Mouse (Mus musculus) liver, adult (tissue): ENCODE data around the gene Sufu.
A peak's percentile ranks its signal among the peaks of the same experiment; 100 is the strongest.

Source experiments
- GATA4 ChIP-seq: IDR thresholded peaks from 2 replicates; pipeline ENCODE4 v1.6.1; 2014; ENCODE audit warnings: mild to moderate bottlenecking, low read length; ENCODE audit not compliant: insufficient replicate concordance

Sufu gene

DNA sequence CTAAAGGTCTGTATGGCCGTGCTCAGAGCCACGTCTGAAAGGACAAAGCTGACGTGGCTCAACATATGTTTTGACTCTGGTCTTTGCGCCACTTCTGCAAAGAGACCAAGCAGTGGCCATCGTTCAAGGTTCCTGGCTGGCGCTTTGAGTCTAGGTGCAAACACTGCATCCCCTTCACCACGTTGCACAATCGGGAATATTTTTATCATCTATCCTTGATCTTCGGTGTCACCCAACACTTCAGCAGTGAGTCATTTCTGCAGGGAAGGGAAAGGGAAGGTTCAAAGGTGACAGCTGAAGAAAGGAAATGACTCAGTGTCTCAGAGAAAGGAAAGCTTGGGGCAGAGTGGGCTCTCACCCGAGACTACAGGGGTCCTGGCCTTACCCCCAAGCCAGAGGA is 62.6 kb downstream of the Sufu start:
- no peak for TF ChIP-seq GATA4

DNA sequence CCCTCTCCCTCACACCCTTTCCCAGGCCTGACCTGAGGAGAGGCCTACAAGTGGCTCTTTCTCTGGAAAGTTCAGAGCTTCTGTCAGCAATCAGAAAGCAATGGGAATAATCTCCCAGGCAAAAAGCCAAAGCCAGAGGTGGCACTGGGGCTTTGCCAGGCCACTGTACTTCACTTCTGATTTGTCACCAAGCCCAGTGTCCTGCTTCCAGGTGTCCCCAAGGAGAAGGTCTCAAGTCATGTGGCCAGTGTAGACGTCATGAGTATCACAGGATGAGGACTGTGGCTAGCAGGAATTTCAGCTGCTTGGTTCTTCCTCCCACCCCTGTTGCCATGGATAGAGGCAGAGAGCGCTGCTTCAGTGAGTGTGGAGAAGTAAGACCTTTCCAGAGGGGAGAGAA is 63.2 kb downstream of the Sufu start:
- no peak; the same call in 1 of the 2 replicates for TF ChIP-seq GATA4

DNA sequence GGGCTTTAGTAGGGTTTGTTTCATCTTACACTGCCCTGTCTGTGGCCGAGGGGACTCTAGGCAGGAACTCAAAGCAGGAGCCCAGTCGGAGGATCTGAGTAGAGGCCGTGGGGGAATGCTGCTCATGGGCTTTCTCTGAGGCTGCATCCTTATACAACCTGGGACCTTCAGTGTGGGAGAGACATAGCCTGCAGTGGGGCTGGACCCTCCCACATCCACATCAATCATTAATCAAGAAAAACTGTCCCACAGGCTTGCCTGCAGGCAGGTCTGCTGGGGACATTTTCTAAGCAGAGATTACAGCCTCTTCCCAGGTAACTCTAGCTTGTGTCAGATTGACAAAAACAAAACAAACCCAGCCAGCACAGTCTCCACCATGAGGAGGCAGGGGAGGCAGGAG is 65.9 kb downstream of the Sufu start:
- TF ChIP-seq GATA4 = no peak

DNA sequence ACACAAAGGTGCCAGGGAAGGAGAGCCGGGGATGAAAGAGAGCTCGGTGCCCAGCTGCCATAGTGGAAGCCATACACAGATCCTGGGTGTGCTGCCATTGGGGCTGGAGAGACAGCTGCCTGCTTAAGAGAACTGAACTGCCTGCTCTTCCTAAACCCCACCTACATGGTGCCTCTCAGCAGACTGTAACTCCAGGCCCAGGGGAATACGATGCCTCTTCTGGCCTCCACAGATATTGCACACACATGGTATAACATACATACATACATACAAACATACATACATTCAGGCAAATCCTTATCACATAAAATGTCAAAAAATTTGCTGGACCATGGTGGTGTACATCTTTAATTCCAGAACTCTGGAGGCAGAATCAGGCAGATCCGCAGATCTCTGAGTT is 66.8 kb downstream of the Sufu start:
- TF ChIP-seq GATA4 = no peak

DNA sequence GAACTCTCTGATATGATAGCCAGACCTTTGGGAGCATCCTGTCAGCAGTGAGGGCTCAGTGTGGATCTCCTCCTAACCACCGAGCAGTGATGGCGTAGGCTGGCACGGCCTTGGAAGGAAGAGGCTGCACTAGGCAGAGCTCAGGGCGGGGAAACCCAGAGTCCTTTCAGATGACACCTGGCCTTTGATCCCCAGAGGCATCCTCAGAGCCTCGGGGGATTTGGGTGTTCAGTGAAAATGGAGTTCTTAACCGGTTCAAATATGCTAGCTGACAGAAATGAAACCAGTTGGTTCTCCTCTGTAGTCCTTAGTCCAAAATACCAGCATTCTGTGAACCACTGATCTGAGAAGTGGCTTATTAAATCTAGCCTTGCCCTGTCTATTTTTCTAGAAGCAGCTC is 69.5 kb downstream of the Sufu start:
- no peak for TF ChIP-seq GATA4

DNA sequence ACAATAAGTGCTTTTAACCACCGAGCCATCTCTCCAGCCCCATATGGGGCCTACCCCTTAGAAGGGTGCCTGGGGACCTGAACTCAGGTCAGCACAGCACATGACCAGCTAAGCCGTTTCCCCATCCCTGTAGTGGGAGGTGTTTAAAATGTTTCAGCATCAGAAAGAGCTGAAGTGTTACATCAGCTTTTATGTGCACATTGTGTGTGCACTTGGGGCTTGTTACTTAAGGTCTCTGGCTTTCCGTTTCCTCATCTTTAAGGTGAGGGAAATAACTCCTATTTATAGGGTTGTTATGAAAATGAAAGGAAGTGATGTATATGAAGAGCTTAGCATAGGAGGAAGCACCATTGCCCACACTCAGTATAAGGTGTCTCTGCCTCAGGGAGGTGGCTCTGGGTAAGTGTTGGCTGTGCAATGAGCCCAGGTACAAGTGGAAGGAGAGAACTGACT is 70.4 kb downstream of the Sufu start:
- no peak for TF ChIP-seq GATA4

DNA sequence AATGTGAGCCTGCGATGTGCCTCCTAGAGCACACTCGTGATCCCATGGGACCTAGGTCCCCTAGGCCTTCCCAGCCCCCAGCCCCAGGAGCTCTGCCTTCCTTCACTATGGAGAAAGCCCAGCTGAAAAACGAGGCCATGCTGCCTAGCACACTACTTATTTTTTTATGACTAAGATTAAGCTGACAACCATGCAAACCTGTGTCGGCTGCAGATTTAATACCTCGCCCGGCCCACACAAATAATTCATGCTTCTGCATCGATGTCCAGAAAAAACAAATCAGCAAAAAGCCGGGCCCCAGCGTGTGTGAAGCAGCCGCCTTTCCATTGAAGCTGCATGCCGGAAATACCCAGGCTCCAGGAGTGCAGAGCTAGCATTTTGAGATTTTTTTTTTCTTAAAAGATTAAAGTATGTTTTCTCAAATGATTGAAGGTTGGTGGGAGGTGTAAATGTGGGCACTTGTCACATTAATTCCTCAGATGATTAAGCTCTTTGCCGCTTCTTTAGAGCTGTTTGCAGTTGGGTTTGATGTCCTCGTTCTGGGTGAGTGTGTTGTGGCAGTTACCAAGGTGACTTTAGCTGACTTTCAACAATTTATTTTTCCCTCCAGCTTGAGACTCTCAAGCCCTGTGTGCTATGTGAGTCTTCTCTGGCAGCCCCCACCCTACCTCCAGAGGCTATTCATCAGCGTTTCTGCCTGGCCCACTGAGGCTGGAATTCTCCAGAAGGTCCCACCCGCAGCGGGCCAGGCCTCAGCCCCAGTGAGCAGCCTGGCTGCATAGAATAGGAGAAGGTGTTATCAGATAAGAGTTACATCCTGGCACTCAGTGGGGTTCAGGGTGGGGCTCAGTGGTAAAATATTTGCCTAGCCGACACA is 73.9 kb downstream of the Sufu start:
- TF ChIP-seq GATA4 = no peak

DNA sequence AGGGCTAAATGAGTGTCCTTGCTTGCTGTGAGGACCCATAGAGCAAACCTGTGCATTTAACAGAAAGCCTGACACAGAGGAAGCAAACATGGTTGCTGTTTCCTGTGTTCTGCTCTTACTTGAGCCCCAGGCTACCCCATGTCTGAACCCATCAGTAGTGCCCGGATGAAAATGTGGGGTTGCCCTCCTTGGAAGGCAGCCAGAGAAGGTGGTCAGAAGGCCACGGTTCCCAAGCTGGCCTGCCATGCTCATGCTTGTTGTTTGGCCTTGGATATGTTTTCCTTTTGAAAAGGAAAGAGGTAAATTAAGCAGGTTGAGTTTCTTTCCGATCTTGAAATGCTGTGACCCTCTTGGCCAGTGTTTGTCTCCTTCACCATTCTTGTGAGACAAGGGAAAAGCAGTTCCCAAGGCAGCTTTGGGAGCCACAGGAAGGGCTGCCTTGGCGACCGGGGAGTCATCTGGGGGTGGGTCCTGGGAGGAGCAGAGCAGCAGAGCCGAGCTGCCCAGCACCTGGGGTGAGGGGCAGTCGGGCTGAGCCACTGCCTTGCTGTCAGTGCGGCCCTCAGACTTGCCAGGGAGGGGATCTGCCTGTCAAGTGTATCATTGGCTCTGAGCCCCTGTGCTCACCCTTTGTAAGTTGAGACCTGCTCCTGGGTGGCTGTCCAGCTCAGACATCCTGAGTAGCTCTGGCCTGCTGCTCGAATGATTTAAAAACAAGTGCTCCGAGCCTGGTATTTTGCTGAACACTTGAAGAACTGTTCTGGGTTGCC is 74.8 kb downstream of the Sufu start:
- no peak for TF ChIP-seq GATA4

DNA sequence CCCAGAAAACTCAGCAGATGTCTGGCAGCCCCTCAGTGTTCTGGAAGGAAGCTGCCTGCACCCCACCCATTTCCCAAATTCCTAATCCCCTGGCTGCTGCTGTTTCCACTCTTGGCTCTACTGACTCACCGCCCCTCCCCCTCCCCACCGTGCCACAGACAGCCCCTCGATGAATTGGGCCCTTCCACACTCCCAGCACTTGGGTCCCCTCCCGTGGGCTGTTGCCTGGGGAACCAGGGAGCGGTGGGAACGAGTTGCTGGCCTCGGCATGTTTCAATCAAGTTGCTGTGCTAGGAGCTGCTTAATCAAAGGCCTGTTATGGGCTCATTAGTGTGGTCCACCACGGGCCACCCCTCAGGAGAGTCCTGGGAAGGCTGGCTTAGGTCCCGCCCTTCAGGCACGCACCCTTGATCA is 80.7 kb downstream of the Sufu start:
- TF ChIP-seq GATA4 = no peak

DNA sequence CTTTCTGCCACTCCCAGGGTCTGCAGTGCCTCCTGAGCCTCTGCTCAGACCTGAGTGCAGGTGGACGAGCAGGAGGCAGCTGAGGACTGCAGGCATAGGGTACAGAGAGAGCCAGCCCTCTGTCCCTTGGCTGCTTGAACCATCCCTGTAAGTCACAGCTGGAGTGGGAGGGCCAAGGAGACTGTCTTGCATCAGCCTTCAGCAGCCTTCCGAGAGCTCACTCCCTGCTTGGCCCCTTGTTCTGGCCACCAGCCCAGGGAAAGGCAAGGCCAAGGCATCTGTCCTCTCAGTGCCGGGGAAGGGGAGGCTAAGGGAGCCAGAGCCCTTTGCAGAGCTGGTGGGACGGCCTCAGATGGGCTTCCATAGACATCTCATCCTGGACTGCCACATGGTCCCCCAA is 81.5 kb downstream of the Sufu start:
- TF ChIP-seq GATA4 = no peak

DNA sequence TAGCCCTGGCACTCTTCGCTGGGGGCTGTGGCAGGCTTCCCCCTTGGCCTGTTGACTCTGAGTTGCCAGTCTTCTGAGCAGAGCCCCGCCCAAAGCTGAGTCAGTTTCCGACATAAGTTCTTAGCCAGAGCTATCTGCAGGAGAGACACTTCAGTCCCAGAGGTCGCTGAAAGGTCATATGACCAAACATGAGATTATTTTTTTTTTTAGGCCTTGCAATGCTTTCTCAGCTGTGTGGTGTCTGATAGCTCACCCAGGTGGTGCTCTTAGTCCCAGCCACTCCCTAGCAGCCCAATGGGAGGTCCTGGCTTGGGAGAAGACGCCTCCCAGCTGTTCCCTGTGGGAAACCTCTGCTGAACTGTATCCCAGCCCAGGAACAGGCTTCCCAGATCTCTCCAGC is 82.1 kb downstream of the Sufu start:
- peak; percentile 68; the same call in 1 of the 2 replicates for TF ChIP-seq GATA4

DNA sequence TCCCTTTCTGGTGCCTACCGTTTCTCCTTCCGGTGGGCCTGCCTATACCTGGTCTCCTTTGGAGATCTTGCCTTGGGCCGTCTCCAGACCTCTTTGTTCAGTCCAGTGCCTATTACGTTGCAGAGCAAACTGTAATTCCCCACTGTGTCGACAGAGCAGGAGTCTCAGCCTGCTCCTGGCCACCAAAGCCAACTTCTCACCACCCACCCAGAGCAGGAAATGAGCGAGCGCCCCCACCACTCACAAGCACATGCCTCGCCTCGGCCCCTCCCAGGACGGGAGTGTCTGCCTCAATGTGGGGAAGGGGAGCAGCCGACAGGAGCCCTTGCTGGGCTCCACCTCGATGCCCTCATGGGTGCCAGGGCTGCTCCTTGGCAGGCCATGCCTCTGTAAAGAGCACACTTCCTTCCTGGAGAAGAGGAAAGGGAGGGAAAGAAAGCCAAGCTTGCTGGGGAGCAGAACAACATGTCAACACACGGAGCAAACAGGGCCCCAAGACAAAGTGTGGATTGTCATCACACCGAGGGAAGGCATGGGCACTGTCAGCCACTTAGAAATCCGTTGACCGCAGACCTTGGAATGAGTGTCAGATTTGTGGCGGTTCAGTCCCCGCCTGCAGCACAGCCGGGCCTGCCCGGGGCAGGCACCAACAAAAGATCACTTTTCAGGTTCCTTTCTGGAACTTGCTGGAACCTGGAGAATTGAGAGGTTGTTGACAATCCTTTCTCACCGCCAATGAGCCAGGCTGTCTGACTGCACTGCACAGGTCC is 82.8 kb downstream of the Sufu start:
- no peak for TF ChIP-seq GATA4

DNA sequence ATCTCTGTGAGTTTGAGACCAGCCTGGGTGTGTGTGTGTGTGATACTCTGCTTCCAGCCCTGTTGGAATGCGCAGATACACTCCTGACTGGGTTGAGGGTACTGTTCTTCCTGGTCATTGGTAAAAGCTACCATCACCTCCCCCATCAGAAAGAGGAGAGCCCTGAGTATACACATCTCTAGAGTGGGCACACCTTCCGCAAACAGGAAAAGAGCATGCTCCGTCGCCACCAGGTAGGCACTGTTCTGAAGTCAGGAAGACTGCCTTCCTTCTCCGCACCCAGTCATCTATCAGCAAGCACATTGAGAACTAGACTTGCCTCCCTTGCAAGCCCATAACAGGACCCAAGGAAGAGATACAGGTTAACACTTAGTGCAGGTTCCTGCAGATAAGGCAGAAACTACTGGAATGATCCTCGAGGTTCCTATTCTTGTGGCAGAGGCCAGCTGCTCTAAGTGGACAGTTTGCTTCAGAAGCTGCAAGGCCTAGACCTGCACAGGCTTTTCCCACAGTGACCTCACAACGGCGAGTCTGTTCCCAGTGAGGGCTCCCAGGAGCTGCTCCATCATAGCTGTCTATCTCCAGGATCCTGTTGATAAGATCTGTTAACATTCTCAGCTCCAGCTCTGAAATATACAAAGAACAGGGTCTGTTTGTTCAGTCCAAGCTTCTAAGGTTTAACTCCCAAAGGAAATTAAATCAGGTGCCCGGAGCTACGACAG is 84.1 kb downstream of the Sufu start:
- TF ChIP-seq GATA4 = no peak

DNA sequence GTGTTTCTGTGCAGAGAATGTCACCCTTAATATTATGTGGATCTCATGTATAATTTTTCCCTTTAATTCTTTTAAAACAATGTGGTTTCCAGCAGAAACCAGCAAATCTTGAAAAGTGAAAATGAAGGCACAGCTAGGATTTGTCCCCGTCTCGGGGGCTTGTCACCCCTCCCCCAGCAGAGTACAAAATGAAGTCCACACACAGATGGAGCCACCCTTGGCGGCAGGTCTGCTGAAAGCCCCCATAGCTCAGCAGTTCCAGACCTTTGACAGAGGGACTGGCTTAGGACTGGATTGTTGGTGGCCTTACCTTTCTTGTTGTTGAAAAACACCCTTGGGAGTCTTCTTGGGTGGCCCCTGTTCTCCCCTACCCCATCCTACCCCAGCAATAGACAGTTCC is 84.7 kb downstream of the Sufu start:
- no peak for TF ChIP-seq GATA4

DNA sequence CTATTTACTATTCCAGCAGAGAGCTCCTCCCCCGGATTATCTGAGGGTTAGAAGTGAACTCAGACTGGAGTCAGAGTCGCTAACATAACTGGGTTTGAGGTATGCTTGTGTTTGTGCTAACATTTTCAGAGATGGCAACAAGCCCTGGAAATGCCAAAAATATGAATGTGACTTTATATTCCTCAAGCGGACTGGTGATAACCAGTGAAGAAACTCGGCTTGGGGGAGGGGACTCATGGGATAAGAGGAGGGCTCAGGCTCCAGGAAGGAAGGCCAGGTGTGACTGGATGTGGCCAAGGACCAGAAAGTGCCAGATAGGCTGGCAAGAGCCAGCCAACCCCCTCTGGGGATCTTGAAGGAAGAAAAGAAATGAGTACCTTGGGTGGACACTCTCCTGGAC is 85.1 kb downstream of the Sufu start:
- TF ChIP-seq GATA4 = no peak
